Mouse (Mus musculus): ENCODE results near the gene Olfr109.

Olfr109 gene

DNA sequence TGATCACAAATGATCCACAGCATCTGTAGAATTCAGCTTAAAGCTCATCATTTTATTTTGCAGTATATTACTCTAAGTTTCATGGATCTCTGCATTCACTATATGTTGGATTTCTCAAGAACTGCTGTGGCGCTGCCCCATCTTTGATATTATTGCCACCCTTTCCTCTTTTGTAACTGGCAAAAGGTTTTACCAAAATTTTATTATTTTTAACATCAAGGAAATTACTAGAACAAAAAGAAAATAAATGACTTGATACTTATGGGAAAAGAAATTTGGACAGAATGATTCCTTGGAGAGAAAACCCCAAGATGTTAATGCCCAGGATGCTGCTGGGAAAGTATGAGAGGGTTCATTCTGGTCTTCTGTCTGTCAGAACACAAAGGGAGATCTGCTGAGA is at the start of gene Olfr109:
Gene Olfr109 (plus strand): TSS at position 301 of the 400 bp plus-strand sequence.
- no peak for DNase-seq

GRCm38 (mm10) chr17:37413380-37413779 is 45.3 kb upstream of the Olfr109 start:
- peak in 1 of 2 experiments; percentile 2 for DNase-seq

GRCm38 (mm10) chr17:37445180-37445579 is 13.5 kb upstream of the Olfr109 start, which contains the start of gene Olfr108:
Olfr108 (plus strand) TSS chr17:37445480.
- no peak for DNase-seq

- no peak for DNase-seq
These were observed 24.7 kb downstream of the Olfr109 start, which contains the start of gene H2-M2 for GRCm38 (mm10) chr17:37483452-37483851. H2-M2 (minus strand) TSS chr17:37483552.

DNA sequence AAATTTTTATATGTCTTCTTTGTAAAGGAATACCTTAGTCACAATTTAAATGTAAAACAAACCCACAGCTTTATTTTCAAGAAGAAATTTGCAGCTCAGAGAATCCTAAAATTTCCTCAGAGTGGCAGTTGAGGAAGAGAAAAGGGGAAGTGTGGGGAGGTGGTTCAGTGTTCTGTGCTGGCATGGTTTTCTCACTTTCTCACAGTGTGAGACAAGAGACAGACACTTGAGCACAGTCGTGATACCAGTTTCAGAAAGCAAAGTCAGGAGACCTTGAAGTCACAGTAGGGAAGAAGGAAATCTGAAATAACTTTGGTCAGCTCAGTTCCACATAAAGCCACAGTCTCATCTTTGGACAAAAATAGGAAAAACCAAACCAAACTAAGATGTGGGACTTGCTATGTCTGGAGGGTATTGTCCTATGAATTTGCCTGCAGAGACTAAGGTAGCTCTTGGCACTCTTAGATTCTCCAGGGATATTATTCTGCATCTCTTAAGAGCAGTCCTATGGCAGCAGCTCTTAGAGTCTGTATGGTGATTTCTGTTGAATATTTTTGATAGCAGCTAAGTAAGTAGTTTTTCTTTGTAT is 33.3 kb downstream of the Olfr109 start, which contains the start of gene Olfr110:
Gene Olfr110 (plus strand): TSS at position 539 of the 589 bp plus-strand sequence.
- DNase-seq, result no peak

DNA sequence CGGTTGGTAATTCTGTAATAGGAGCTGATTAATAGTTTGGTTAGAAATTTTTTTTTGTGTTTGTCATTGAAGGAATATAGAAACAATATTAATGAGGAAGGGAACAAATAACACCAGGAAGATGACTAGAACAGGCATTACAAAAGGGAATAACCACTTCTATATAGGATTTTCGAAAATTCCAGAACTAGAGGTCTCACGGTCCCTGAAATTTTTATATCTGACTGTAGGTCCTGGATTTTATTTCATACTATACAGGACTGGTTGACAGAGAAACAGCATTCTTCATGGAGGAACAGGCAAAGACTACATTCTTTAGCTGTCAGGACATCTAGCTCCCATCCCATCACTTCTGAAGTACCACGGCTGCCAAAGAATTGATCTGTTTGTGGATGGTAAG is 49.0 kb downstream of the Olfr109 start, which contains the start of gene Olfr111:
Gene Olfr111 (plus strand): TSS at position 301 of the 400 bp plus-strand sequence.
- DNase-seq, result no peak

All from kidney, adult 8-10 months (tissue).